Mouse (Mus musculus): ENCODE measurements around the gene Rcc2.

GRCm38 (mm10) chr4:140688826-140689425, 11.4 kb upstream of the Rcc2 start:
- no peak for TF ChIP-seq CTCF (IDR thresholded peaks at IDR 0.05; ENCODE audit: low read depth)
- TF ChIP-seq EP300 (IDR thresholded peaks at IDR 0.05; ENCODE audit: low read depth) = no peak

Data from liver, postnatal 0 days (tissue).